In the genomic region with DNA sequence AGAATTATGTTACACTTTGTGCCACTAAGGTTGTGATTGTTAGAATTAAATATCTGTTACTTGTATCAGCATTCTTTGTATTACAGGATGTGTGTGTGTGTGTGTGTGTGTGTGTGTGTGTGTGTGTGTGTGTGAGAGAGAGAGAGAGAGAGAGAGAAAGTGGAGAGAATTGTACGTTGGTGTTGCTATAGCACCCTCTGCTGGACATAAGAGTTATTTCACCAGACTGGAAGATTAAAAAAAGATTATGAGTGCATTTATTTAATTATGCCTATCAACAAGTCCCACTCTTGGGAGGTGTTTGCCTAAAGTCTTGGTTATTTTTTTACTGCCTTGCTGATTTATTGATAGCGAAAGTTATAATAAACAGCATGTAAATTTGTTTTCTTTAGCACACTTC, we compare ENCODE assay signal across 9 mouse cellular contexts.
DNase-seq lines count a peak whose midpoint lies in the region; ATAC-seq lines count a peak whose summit lies in the region.
"Had no signal": no experiment of that assay in that cellular context is flagged by ENCODE, and none has a peak within 500 bp of the region (broad histone marks: within the 10 kb centered on the region; RNA-seq: fewer than 3 reads in every experiment).

No protein-coding gene starts in this region.

- ATAC-seq in inflammation-experienced regulatory T-cells, adult 6 months: peak; percentile 50

- DNase-seq in kidney, adult 9 months: peak; percentile 6
- no peak for DNase-seq in kidney, adult 8-10 months
- peak; percentile 11 to 21 for DNase-seq in B cell, adult 2 months
- peak; percentile 62 for DNase-seq in NIH3T3 (ENCODE audit: low read depth)
- no peak for DNase-seq in ovary, postnatal 36 days (ENCODE audit: low spot score)
- DNase-seq in adrenal gland, adult 18-20 months (ENCODE audit: low spot score in 2 of 2): no peak
- no peak for DNase-seq in cerebellum, postnatal 4 days (ENCODE audit: low spot score in 2 of 2)
- DNase-seq: adrenal gland, adult 8-10 months had no signal

Comparison
In these comparisons a context has a peak if more than half of its experiments do, and no peak if none do; other contexts are left out.
1. DNase-seq: peak in kidney, adult 9 months (single experiment), B cell, adult 2 months (2 of 2) and NIH3T3 (single experiment); none in kidney, adult 8-10 months (0 of 2), ovary, postnatal 36 days (single experiment), adrenal gland, adult 18-20 months (0 of 2) and cerebellum, postnatal 4 days (0 of 2).